ENCODE assay signal across 17 mouse cellular contexts in the genomic region with DNA sequence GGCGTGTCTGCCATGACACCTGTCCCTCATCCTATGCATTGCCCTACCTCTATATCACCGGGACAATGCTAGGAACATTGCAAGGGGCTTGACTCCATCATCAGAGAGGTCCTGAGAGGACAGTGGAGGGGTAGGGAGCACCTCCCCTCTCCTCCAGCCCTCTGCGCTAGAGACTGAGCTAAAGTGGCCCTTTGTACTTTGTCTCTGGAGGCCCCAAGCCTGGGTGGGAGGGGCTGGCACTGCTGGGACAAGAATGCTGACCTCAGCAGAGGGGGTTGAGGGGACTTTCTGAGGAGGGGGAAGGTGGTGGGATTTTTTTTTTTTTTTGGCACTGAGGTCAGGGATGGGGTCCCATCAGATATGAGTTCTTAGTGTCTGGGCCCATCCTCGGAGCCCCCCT. TPM values are rescaled to one million over a fixed set of nuclear protein-coding genes. Genes with fewer than 3 reads are reported as not detected.
DNase-seq lines count a peak whose midpoint lies in the region; ATAC-seq and TF ChIP-seq lines count a peak whose summit lies in the region.
"Had no signal": no experiment of that assay in that cellular context is flagged by ENCODE, and none has a peak within 500 bp of the region (broad histone marks: within the 10 kb centered on the region; RNA-seq: fewer than 3 reads in every experiment).

No protein-coding gene starts in this region.

- WGBS in lung, embryonic 15.5 days: 55% methylated on average over 4 of the region's 4 CpGs
- WGBS in lung, adult 2 months: 63% methylated on average over 4 of the region's 4 CpGs
- 58% methylated on average over 4 of the region's 4 CpGs for WGBS in intestine, embryonic 15.5 days
- WGBS in kidney, embryonic 15.5 days: 83% methylated on average over 4 of the region's 4 CpGs
- WGBS in stomach, embryonic 16.5 days: 65% methylated on average over 4 of the region's 4 CpGs

- H3K9me3 ChIP-seq in lung, embryonic 15.5 days: no peaks in the 10 kb centered on the region
- no peaks in the 10 kb centered on the region for H3K9me3 ChIP-seq in intestine, embryonic 15.5 days
- H3K9me3 ChIP-seq in kidney, embryonic 15.5 days (replicated peaks): no peaks in the 10 kb centered on the region
- H3K9me3 ChIP-seq in stomach, embryonic 16.5 days (replicated peaks; ENCODE audit: control insufficient read depth, low read length): no peaks in the 10 kb centered on the region
- H3K9me3 ChIP-seq: forebrain, embryonic 10.5 days; heart, embryonic 15.5 days; neural tube, embryonic 12.5 days had no signal

- H3K4me1 ChIP-seq in lung, embryonic 15.5 days: peaks cover 10% of the 10 kb centered on the region
- no peaks in the 10 kb centered on the region for H3K4me1 ChIP-seq in lung, adult 2 months (ENCODE audit: control insufficient read depth, insufficient read depth, low read length)
- peaks cover 44% of the 10 kb centered on the region for H3K4me1 ChIP-seq in intestine, embryonic 15.5 days (replicated peaks)
- peaks cover 34% of the 10 kb centered on the region for H3K4me1 ChIP-seq in kidney, embryonic 15.5 days
- H3K4me1 ChIP-seq in stomach, embryonic 16.5 days (ENCODE audit: control insufficient read depth, insufficient read depth, low read length): peaks cover 38% of the 10 kb centered on the region
- H3K4me1 ChIP-seq: heart, embryonic 15.5 days had no signal

- H3K27ac ChIP-seq in lung, embryonic 15.5 days: no peak overlapping the region
- H3K27ac ChIP-seq in intestine, embryonic 15.5 days: peak overlapping the region; percentile 72
- H3K27ac ChIP-seq in kidney, embryonic 15.5 days: peak overlapping the region; percentile 46; the same call in 1 of the 2 replicates
- H3K27ac ChIP-seq in stomach, embryonic 16.5 days (ENCODE audit: low read length): peak overlapping the region; percentile 29; the same call in 1 of the 2 replicates
- H3K27ac ChIP-seq: forebrain, embryonic 10.5 days; heart, embryonic 15.5 days; hindbrain, embryonic 14.5 days; macrophage; neural tube, embryonic 12.5 days had no signal

- H3K36me3 ChIP-seq in lung, embryonic 15.5 days: no peaks in the 10 kb centered on the region
- no peaks in the 10 kb centered on the region for H3K36me3 ChIP-seq in intestine, embryonic 15.5 days
- no peaks in the 10 kb centered on the region for H3K36me3 ChIP-seq in kidney, embryonic 15.5 days
- H3K36me3 ChIP-seq in stomach, embryonic 16.5 days (ENCODE audit: control insufficient read depth, insufficient read depth, low read length): no peaks in the 10 kb centered on the region
- H3K36me3 ChIP-seq: forebrain, embryonic 10.5 days; heart, embryonic 15.5 days; neural tube, embryonic 12.5 days had no signal

- no peak overlapping the region for H3K4me3 ChIP-seq in lung, embryonic 15.5 days
- no peak overlapping the region for H3K4me3 ChIP-seq in lung, adult 2 months (replicated peaks; ENCODE audit: extremely low read depth, low read depth, low read length)
- H3K4me3 ChIP-seq in intestine, embryonic 15.5 days (replicated peaks): no peak overlapping the region
- no peak overlapping the region for H3K4me3 ChIP-seq in kidney, embryonic 15.5 days (replicated peaks)
- H3K4me3 ChIP-seq in stomach, embryonic 16.5 days (replicated peaks; ENCODE audit: low read length): no peak overlapping the region
- H3K4me3 ChIP-seq: forebrain, embryonic 10.5 days; heart, embryonic 15.5 days; neural tube, embryonic 12.5 days had no signal

- no peak for TF ChIP-seq CTCF in lung, adult 2 months (IDR thresholded peaks at IDR 0.05; ENCODE audit: insufficient read depth, low read length)

- no peak overlapping the region for H3K9ac ChIP-seq in lung, embryonic 15.5 days
- H3K9ac ChIP-seq in intestine, embryonic 15.5 days: no peak overlapping the region
- H3K9ac ChIP-seq in kidney, embryonic 15.5 days: no peak overlapping the region
- no peak overlapping the region for H3K9ac ChIP-seq in stomach, embryonic 16.5 days (ENCODE audit: low read length)
- H3K9ac ChIP-seq: heart, embryonic 15.5 days; hindbrain, embryonic 14.5 days; neural tube, embryonic 12.5 days had no signal

- 0 out of 2 replicates have a peak, but pooled peaks have one; percentile 17 for ATAC-seq in lung, embryonic 15.5 days (ENCODE audit: borderline replicate concordance, extremely low read depth, low FRiP score, low TSS enrichment)
- ATAC-seq in intestine, embryonic 15.5 days: peak; percentile 20; the same call in 1 of the 2 replicates
- 0 out of 2 replicates have a peak, but pooled peaks have one; percentile 30 for ATAC-seq in kidney, embryonic 15.5 days (replicated peaks; ENCODE audit: low FRiP score)
- peak; percentile 34; the same call in 1 of the 2 replicates for ATAC-seq in stomach, embryonic 16.5 days (ENCODE audit: insufficient read depth, low FRiP score)

- DNase-seq in lung, adult 2 months: no peak
- no peak for DNase-seq in heart, postnatal 4 days
- no peak for DNase-seq in frontal cortex, postnatal 36 days (ENCODE audit: low spot score in 2 of 2)
- DNase-seq: cerebellum, adult 9-10 months; midbrain, embryonic 14.5 days; right cerebral cortex, adult 18-20 months had no signal

- H3K4me2 ChIP-seq in lung, embryonic 15.5 days: no peak overlapping the region
- peak overlapping the region; percentile 43 for H3K4me2 ChIP-seq in intestine, embryonic 15.5 days (replicated peaks)
- no peak overlapping the region for H3K4me2 ChIP-seq in kidney, embryonic 15.5 days
- no peak overlapping the region for H3K4me2 ChIP-seq in stomach, embryonic 16.5 days (ENCODE audit: low read depth, low read length)
- H3K4me2 ChIP-seq: heart, embryonic 15.5 days; hindbrain, embryonic 14.5 days; neural tube, embryonic 12.5 days had no signal

- no peaks in the 10 kb centered on the region for H3K27me3 ChIP-seq in lung, embryonic 15.5 days
- H3K27me3 ChIP-seq in intestine, embryonic 15.5 days (replicated peaks): no peaks in the 10 kb centered on the region
- H3K27me3 ChIP-seq in kidney, embryonic 15.5 days: no peaks in the 10 kb centered on the region
- no peaks in the 10 kb centered on the region for H3K27me3 ChIP-seq in stomach, embryonic 16.5 days (ENCODE audit: control insufficient read depth, insufficient read depth, low read length)
- H3K27me3 ChIP-seq: neural tube, embryonic 12.5 days had no signal

- no peak for TF ChIP-seq POLR2A in lung, adult 2 months (IDR thresholded peaks at IDR 0.05; ENCODE audit: borderline replicate concordance, extremely low read depth, low read depth, low read length)

RNA-seq across cellular contexts. Expression of gene Mgat3, which starts 16.6 kb away (rescaled TPM):
- polyA plus RNA-seq in lung, embryonic 15.5 days (2015; fragmentation: Nextera tagmentation; extraction: Ambion mirVana): 4.9 and 5.2 TPM in 2 replicates
- polyA plus RNA-seq in lung, adult 2 months (2012; rRNA removed): 21.5 and 23.9 TPM in 2 replicates
- polyA plus RNA-seq in intestine, embryonic 15.5 days (2015; fragmentation: Nextera tagmentation; extraction: Ambion mirVana): 12.1 and 13.6 TPM in 2 replicates
- 6.4 and 7.3 TPM in 2 replicates for polyA plus RNA-seq in kidney, embryonic 15.5 days (2015; fragmentation: Nextera tagmentation; extraction: Ambion mirVana)
- 8.7 and 10.5 TPM in 2 replicates for polyA plus RNA-seq in stomach, embryonic 16.5 days (2015; fragmentation: Nextera tagmentation; extraction: Ambion mirVana)
- total RNA-seq in heart, postnatal 4 days (2021): 1 to 10 TPM; 2.5 TPM
- total RNA-seq: granulocyte monocyte progenitor cell, adult 5-6 weeks had no signal

RNA-seq across cellular contexts. Expression of gene Mief1, which starts 43.7 kb away (rescaled TPM):
- polyA plus RNA-seq in lung, embryonic 15.5 days (2015; fragmentation: Nextera tagmentation; extraction: Ambion mirVana): 28.4 and 28.9 TPM in 2 replicates
- polyA plus RNA-seq in lung, adult 2 months (2012; rRNA removed): 10.7 and 14.6 TPM in 2 replicates
- 29.7 and 33.1 TPM in 2 replicates for polyA plus RNA-seq in intestine, embryonic 15.5 days (2015; fragmentation: Nextera tagmentation; extraction: Ambion mirVana)
- 35.3 and 37.6 TPM in 2 replicates for polyA plus RNA-seq in kidney, embryonic 15.5 days (2015; fragmentation: Nextera tagmentation; extraction: Ambion mirVana)
- 29.3 and 30.4 TPM in 2 replicates for polyA plus RNA-seq in stomach, embryonic 16.5 days (2015; fragmentation: Nextera tagmentation; extraction: Ambion mirVana)
- 10 to 100 TPM; 38.0 to 38.3 TPM for total RNA-seq in heart, postnatal 4 days (2021)

RNA-seq across cellular contexts. Expression of gene AC140267.1, which starts 45.6 kb away (rescaled TPM):
- not detected in 2 replicates for polyA plus RNA-seq in lung, embryonic 15.5 days (2015; fragmentation: Nextera tagmentation; extraction: Ambion mirVana)
- not detected in 2 replicates for polyA plus RNA-seq in lung, adult 2 months (2012; rRNA removed)
- polyA plus RNA-seq in intestine, embryonic 15.5 days (2015; fragmentation: Nextera tagmentation; extraction: Ambion mirVana): not detected in 2 replicates
- not detected in 2 replicates for polyA plus RNA-seq in kidney, embryonic 15.5 days (2015; fragmentation: Nextera tagmentation; extraction: Ambion mirVana)
- polyA plus RNA-seq in stomach, embryonic 16.5 days (2015; fragmentation: Nextera tagmentation; extraction: Ambion mirVana): 1.2 TPM in 1 of 2 replicates, not detected in the other
- total RNA-seq in heart, postnatal 4 days (2021): 10 to 100 TPM; 20.3 to 24.3 TPM
- total RNA-seq: liver, adult 2 months had no signal
- polyA plus RNA-seq: heart, embryonic 15.5 days; hindbrain, embryonic 14.5 days; liver, adult 2 months; macrophage had no signal

RNA-seq across cellular contexts. Expression of gene Tab1, which starts 57.1 kb away (rescaled TPM):
- polyA plus RNA-seq in lung, embryonic 15.5 days (2015; fragmentation: Nextera tagmentation; extraction: Ambion mirVana): 33.0 and 34.6 TPM in 2 replicates
- polyA plus RNA-seq in lung, adult 2 months (2012; rRNA removed): 19.1 and 23.5 TPM in 2 replicates
- polyA plus RNA-seq in intestine, embryonic 15.5 days (2015; fragmentation: Nextera tagmentation; extraction: Ambion mirVana): 28.5 and 29.0 TPM in 2 replicates
- polyA plus RNA-seq in kidney, embryonic 15.5 days (2015; fragmentation: Nextera tagmentation; extraction: Ambion mirVana): 34.6 and 39.1 TPM in 2 replicates
- polyA plus RNA-seq in stomach, embryonic 16.5 days (2015; fragmentation: Nextera tagmentation; extraction: Ambion mirVana): 29.3 and 35.6 TPM in 2 replicates
- 10 to 100 TPM; 36.5 to 37.0 TPM for total RNA-seq in heart, postnatal 4 days (2021)
